Mouse (Mus musculus): Measurements from ENCODE around the gene Rgs7. TPM values are rescaled to one million over a fixed set of nuclear protein-coding genes. Genes with fewer than 3 reads are reported as not detected.

Rgs7 gene
- polyA plus RNA-seq (2015; fragmentation: Nextera tagmentation; extraction: Ambion mirVana), result not detected in 2 replicates

- peak; percentile 68 for ATAC-seq (ENCODE audit: low read depth)
- peak within 1 kb of the TSS; percentile 74 for H3K4me2 ChIP-seq (ENCODE audit: low read depth, low read length)
- no peaks in the 10 kb centered on the region for H3K9me3 ChIP-seq (replicated peaks; ENCODE audit: control insufficient read depth, low read length)
- H3K27me3 ChIP-seq (ENCODE audit: control insufficient read depth, insufficient read depth, low read depth, low read length), result peaks cover 24% of the 10 kb centered on the region
- peaks cover 2% of the 10 kb centered on the region for H3K4me1 ChIP-seq (ENCODE audit: control insufficient read depth, low read depth, low read length)
- H3K9ac ChIP-seq (ENCODE audit: low read depth, low read length), result no peak within 1 kb of the TSS
- H3K36me3 ChIP-seq (ENCODE audit: control insufficient read depth, insufficient read depth), result no peaks in the 10 kb centered on the region
- WGBS (ENCODE audit: insufficient replicate concordance), result under 1% methylated on average over 61 of the region's 82 CpGs
- H3K4me3 ChIP-seq (ENCODE audit: low read depth, low read length), result peak within 1 kb of the TSS; percentile 51
- H3K27ac ChIP-seq (ENCODE audit: low read length), result no peak within 1 kb of the TSS
Observed at GRCm38 (mm10) chr1:175491861-175492682, at the start of gene Rgs7. Gene Rgs7, minus strand, starts transcription at chr1:175492500.

GRCm38 (mm10) chr1:175540700-175541099, 48.4 kb upstream of the Rgs7 start:
- Histone ChIP-seq H3K9ac (ENCODE audit: low read depth, low read length) (no peak overlapping the region), H3K4me3 (ENCODE audit: low read depth, low read length) (no peak overlapping the region), H3K27ac (ENCODE audit: low read length) (no peak overlapping the region), H3K4me2 (ENCODE audit: low read depth, low read length) (no peak overlapping the region), H3K9me3 (replicated peaks; ENCODE audit: control insufficient read depth, low read length) (no peaks in the 10 kb centered on the region), H3K36me3 (ENCODE audit: control insufficient read depth, insufficient read depth) (no peaks in the 10 kb centered on the region), H3K27me3 (ENCODE audit: control insufficient read depth, insufficient read depth, low read depth, low read length) (no peaks in the 10 kb centered on the region), H3K4me1 (ENCODE audit: control insufficient read depth, low read depth, low read length) (no peaks in the 10 kb centered on the region)
- WGBS (ENCODE audit: insufficient replicate concordance), result 59% methylated on average over 5 of the region's 5 CpGs
- ATAC-seq (ENCODE audit: low read depth), result no peak

GRCm38 (mm10) chr1:175537321-175537720, 45.0 kb upstream of the Rgs7 start:
- no peak overlapping the region for H3K27ac ChIP-seq (ENCODE audit: low read length)
- H3K27me3 ChIP-seq (ENCODE audit: control insufficient read depth, insufficient read depth, low read depth, low read length), result no peaks in the 10 kb centered on the region
- no peak for ATAC-seq (ENCODE audit: low read depth)
- H3K4me2 ChIP-seq (ENCODE audit: low read depth, low read length), result no peak overlapping the region
- WGBS (ENCODE audit: insufficient replicate concordance), result 27% methylated on average over 1 of the region's 1 CpGs
- H3K4me3 ChIP-seq (ENCODE audit: low read depth, low read length), result no peak overlapping the region
- no peaks in the 10 kb centered on the region for H3K9me3 ChIP-seq (replicated peaks; ENCODE audit: control insufficient read depth, low read length)
- no peaks in the 10 kb centered on the region for H3K36me3 ChIP-seq (ENCODE audit: control insufficient read depth, insufficient read depth)
- H3K9ac ChIP-seq (ENCODE audit: low read depth, low read length), result no peak overlapping the region
- H3K4me1 ChIP-seq (ENCODE audit: control insufficient read depth, low read depth, low read length), result no peaks in the 10 kb centered on the region

GRCm38 (mm10) chr1:175529858-175530257, 37.6 kb upstream of the Rgs7 start:
- H3K27ac ChIP-seq (ENCODE audit: low read length), result no peak overlapping the region
- no peak overlapping the region for H3K9ac ChIP-seq (ENCODE audit: low read depth, low read length)
- peak; percentile 24; the same call in 1 of the 2 replicates for ATAC-seq (ENCODE audit: low read depth)
- H3K4me1 ChIP-seq (ENCODE audit: control insufficient read depth, low read depth, low read length), result no peaks in the 10 kb centered on the region
- no peaks in the 10 kb centered on the region for H3K9me3 ChIP-seq (replicated peaks; ENCODE audit: control insufficient read depth, low read length)
- H3K27me3 ChIP-seq (ENCODE audit: control insufficient read depth, insufficient read depth, low read depth, low read length), result no peaks in the 10 kb centered on the region
- no peaks in the 10 kb centered on the region for H3K36me3 ChIP-seq (ENCODE audit: control insufficient read depth, insufficient read depth)
- WGBS (ENCODE audit: insufficient replicate concordance), result 31% methylated on average over 1 of the region's 1 CpGs
- no peak overlapping the region for H3K4me3 ChIP-seq (ENCODE audit: low read depth, low read length)
- H3K4me2 ChIP-seq (ENCODE audit: low read depth, low read length), result no peak overlapping the region

- H3K9ac ChIP-seq (ENCODE audit: low read depth, low read length), result no peak overlapping the region
- H3K4me3 ChIP-seq (ENCODE audit: low read depth, low read length), result no peak overlapping the region
- H3K4me1 ChIP-seq (ENCODE audit: control insufficient read depth, low read depth, low read length), result no peaks in the 10 kb centered on the region
- H3K4me2 ChIP-seq (ENCODE audit: low read depth, low read length), result no peak overlapping the region
- WGBS (ENCODE audit: insufficient replicate concordance), result 34% methylated on average over 3 of the region's 3 CpGs
- no peak overlapping the region for H3K27ac ChIP-seq (ENCODE audit: low read length)
- H3K36me3 ChIP-seq (ENCODE audit: control insufficient read depth, insufficient read depth), result no peaks in the 10 kb centered on the region
- ATAC-seq (ENCODE audit: low read depth), result no peak
- no peaks in the 10 kb centered on the region for H3K9me3 ChIP-seq (replicated peaks; ENCODE audit: control insufficient read depth, low read length)
- H3K27me3 ChIP-seq (ENCODE audit: control insufficient read depth, insufficient read depth, low read depth, low read length), result no peaks in the 10 kb centered on the region
Observed at GRCm38 (mm10) chr1:175524626-175525294, 32.5 kb upstream of the Rgs7 start.

- no peak for ATAC-seq (ENCODE audit: low read depth)
- no peak overlapping the region for H3K27ac ChIP-seq (ENCODE audit: low read length)
- WGBS (ENCODE audit: insufficient replicate concordance), result 53% methylated on average over 2 of the region's 2 CpGs
- H3K4me3 ChIP-seq (ENCODE audit: low read depth, low read length), result no peak overlapping the region
- H3K9me3 ChIP-seq (replicated peaks; ENCODE audit: control insufficient read depth, low read length), result no peaks in the 10 kb centered on the region
- H3K9ac ChIP-seq (ENCODE audit: low read depth, low read length), result no peak overlapping the region
- H3K27me3 ChIP-seq (ENCODE audit: control insufficient read depth, insufficient read depth, low read depth, low read length), result no peaks in the 10 kb centered on the region
- no peaks in the 10 kb centered on the region for H3K4me1 ChIP-seq (ENCODE audit: control insufficient read depth, low read depth, low read length)
- no peaks in the 10 kb centered on the region for H3K36me3 ChIP-seq (ENCODE audit: control insufficient read depth, insufficient read depth)
- no peak overlapping the region for H3K4me2 ChIP-seq (ENCODE audit: low read depth, low read length)
Observed at GRCm38 (mm10) chr1:175523572-175523971, 31.3 kb upstream of the Rgs7 start.

- H3K27me3 ChIP-seq (ENCODE audit: control insufficient read depth, insufficient read depth, low read depth, low read length), result no peaks in the 10 kb centered on the region
- H3K9me3 ChIP-seq (replicated peaks; ENCODE audit: control insufficient read depth, low read length), result no peaks in the 10 kb centered on the region
- no peak overlapping the region for H3K4me3 ChIP-seq (ENCODE audit: low read depth, low read length)
- H3K4me2 ChIP-seq (ENCODE audit: low read depth, low read length), result no peak overlapping the region
- no peak for ATAC-seq (ENCODE audit: low read depth)
- H3K9ac ChIP-seq (ENCODE audit: low read depth, low read length), result no peak overlapping the region
- no peaks in the 10 kb centered on the region for H3K36me3 ChIP-seq (ENCODE audit: control insufficient read depth, insufficient read depth)
- H3K27ac ChIP-seq (ENCODE audit: low read length), result no peak overlapping the region
- 40% methylated on average over 2 of the region's 2 CpGs for WGBS (ENCODE audit: insufficient replicate concordance)
- no peaks in the 10 kb centered on the region for H3K4me1 ChIP-seq (ENCODE audit: control insufficient read depth, low read depth, low read length)
Observed at GRCm38 (mm10) chr1:175514543-175514942, 22.2 kb upstream of the Rgs7 start.

- Histone ChIP-seq H3K27ac (ENCODE audit: low read length) (no peak overlapping the region), H3K9me3 (replicated peaks; ENCODE audit: control insufficient read depth, low read length) (no peaks in the 10 kb centered on the region), H3K4me3 (ENCODE audit: low read depth, low read length) (no peak overlapping the region), H3K4me1 (ENCODE audit: control insufficient read depth, low read depth, low read length) (no peaks in the 10 kb centered on the region), H3K36me3 (ENCODE audit: control insufficient read depth, insufficient read depth) (no peaks in the 10 kb centered on the region), H3K4me2 (ENCODE audit: low read depth, low read length) (no peak overlapping the region), H3K27me3 (ENCODE audit: control insufficient read depth, insufficient read depth, low read depth, low read length) (no peaks in the 10 kb centered on the region), H3K9ac (ENCODE audit: low read depth, low read length) (no peak overlapping the region)
- no peak for ATAC-seq (ENCODE audit: low read depth)
- WGBS (ENCODE audit: insufficient replicate concordance), result 52% methylated on average over 3 of the region's 3 CpGs
Observed at GRCm38 (mm10) chr1:175512173-175512572, 19.9 kb upstream of the Rgs7 start.

- no peaks in the 10 kb centered on the region for H3K27me3 ChIP-seq (ENCODE audit: control insufficient read depth, insufficient read depth, low read depth, low read length)
- no peaks in the 10 kb centered on the region for H3K4me1 ChIP-seq (ENCODE audit: control insufficient read depth, low read depth, low read length)
- no peak overlapping the region for H3K4me2 ChIP-seq (ENCODE audit: low read depth, low read length)
- H3K27ac ChIP-seq (ENCODE audit: low read length), result no peak overlapping the region
- no peaks in the 10 kb centered on the region for H3K36me3 ChIP-seq (ENCODE audit: control insufficient read depth, insufficient read depth)
- H3K9me3 ChIP-seq (replicated peaks; ENCODE audit: control insufficient read depth, low read length), result no peaks in the 10 kb centered on the region
- ATAC-seq (ENCODE audit: low read depth), result no peak
- H3K9ac ChIP-seq (ENCODE audit: low read depth, low read length), result no peak overlapping the region
- no peak overlapping the region for H3K4me3 ChIP-seq (ENCODE audit: low read depth, low read length)
- 60% methylated on average over 3 of the region's 3 CpGs for WGBS (ENCODE audit: insufficient replicate concordance)
Observed at GRCm38 (mm10) chr1:175509989-175510388, 17.7 kb upstream of the Rgs7 start.
